Mouse (Mus musculus): Measurements from ENCODE around the gene Pdia4. TPM values are rescaled to one million over a fixed set of nuclear protein-coding genes. Genes with fewer than 3 reads are reported as not detected.
"Not testable (repeated sequence)": the region's sequence is repeated elsewhere in the genome, so short reads cannot be mapped to it uniquely, and the experiment has no call there.

Pdia4 gene
- polyA plus RNA-seq, 1 experiment from 2014 or later, result 162 TPM

DNA sequence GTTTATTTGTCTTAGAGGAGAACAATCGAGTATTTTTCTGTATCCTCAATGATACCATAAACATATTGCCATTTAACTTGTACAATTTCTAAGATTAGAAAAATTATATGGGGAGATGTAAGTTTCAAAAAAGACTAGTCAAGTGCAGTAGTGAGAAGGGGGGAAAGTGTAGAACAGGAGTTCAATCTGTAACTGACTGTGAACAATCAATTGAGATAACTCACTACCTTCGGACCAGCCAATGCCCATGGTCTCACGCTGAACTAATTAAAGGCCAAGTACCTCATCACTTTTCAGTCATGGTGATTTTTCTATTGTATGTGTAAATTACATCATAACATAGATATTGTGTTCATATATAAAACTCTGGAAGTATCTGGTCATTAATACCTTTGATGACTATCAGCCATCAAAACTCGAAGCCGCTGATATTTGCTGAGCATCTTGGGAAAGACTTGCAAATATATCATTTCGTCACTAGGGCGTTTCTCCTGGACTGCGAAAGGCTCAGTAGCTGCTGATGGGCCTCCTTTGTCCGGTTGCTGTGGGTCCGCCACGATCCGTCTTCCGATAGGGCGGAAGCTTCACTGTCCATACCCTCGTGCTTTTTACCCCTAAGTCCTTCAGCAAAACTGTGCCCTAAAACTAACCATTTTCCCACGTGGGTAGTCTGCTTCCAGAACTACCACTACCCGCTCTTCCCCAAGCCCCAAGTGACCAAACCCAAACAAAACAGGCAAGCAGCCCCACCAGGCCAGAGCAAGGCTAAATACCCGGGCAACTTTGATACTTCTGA lies 25.1 kb downstream of the Pdia4 start:
- peak overlapping the region; percentile 67 for H3K4me2 ChIP-seq
- H3K9me3 ChIP-seq, result no peaks in the 10 kb centered on the region
- H3K4me1 ChIP-seq, result peaks cover 7% of the 10 kb centered on the region
- WGBS, result under 1% methylated on average over 18 of the region's 18 CpGs
- peak overlapping the region; percentile 85 for H3K9ac ChIP-seq
- H3K27ac ChIP-seq (replicated peaks), result peak overlapping the region; percentile 80
- no peaks in the 10 kb centered on the region for H3K36me3 ChIP-seq
- peak; percentile 79 for ATAC-seq (ENCODE audit: extremely low read depth, insufficient number of reproducible peaks, low FRiP score, low TSS enrichment)
- peak overlapping the region; percentile 54 for H3K4me3 ChIP-seq
- H3K27me3 ChIP-seq (replicated peaks), result no peaks in the 10 kb centered on the region

DNA sequence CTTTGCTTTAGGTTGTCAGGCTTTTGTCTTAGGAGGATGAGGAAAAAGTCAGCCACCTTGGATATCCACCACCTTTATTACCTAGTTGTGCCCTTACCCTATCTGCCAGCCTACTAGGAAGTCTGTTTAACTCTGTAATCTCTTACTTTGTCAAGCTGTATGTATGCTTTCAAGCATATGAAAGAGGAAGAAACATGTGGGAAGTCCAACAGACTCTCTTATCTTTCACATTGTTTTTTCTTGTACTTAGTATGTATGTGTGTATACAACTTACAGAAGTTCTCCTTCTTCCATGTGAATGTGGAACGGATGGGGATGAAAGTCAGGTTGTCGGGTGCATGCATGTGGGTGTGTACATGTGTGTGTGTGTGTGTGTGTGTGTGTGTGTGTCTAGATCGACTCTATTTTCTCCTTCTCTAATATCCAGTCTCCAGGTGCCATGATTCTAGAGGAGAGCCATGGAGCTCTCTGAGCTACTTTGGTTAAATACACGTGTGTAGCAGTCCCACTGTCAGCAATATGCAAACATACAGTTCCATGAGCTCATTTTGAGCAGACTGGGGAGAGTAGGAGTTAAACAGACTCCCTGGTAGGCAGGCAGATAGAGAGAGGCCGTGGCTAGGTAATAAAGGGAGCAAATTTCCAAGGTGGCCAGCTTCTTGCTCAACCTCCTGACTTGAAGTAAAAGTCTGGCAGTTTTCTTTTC lies 28.4 kb downstream of the Pdia4 start:
- Histone ChIP-seq H3K4me3 (no peak overlapping the region), H3K27me3 (replicated peaks) (no peaks in the 10 kb centered on the region), H3K9ac (no peak overlapping the region), H3K9me3 (no peaks in the 10 kb centered on the region), H3K4me2 (no peak overlapping the region), H3K36me3 (no peaks in the 10 kb centered on the region), H3K4me1 (peaks cover 19% of the 10 kb centered on the region), H3K27ac (replicated peaks) (no peak overlapping the region)
- WGBS, result 63% methylated on average over 5 of the region's 5 CpGs
- no peak for ATAC-seq (ENCODE audit: extremely low read depth, insufficient number of reproducible peaks, low FRiP score, low TSS enrichment)

- H3K9ac ChIP-seq, result peak overlapping the region; percentile 78
- H3K36me3 ChIP-seq, result no peaks in the 10 kb centered on the region
- peak overlapping the region; percentile 61 for H3K4me3 ChIP-seq
- under 1% methylated on average over 21 of the region's 21 CpGs for WGBS
- no peaks in the 10 kb centered on the region for H3K9me3 ChIP-seq
- 0 out of 2 replicates have a peak, but pooled peaks cover 3% of the 10 kb centered on the region for H3K27me3 ChIP-seq (replicated peaks)
- peak overlapping the region; percentile 65 for H3K4me2 ChIP-seq
- peak overlapping the region; percentile 74 for H3K27ac ChIP-seq (replicated peaks)
- H3K4me1 ChIP-seq, result peaks cover 19% of the 10 kb centered on the region
- no peak for ATAC-seq (ENCODE audit: extremely low read depth, insufficient number of reproducible peaks, low FRiP score, low TSS enrichment)
Observed at GRCm38 (mm10) chr6:47781091-47781968, 31.9 kb downstream of the Pdia4 start.

DNA sequence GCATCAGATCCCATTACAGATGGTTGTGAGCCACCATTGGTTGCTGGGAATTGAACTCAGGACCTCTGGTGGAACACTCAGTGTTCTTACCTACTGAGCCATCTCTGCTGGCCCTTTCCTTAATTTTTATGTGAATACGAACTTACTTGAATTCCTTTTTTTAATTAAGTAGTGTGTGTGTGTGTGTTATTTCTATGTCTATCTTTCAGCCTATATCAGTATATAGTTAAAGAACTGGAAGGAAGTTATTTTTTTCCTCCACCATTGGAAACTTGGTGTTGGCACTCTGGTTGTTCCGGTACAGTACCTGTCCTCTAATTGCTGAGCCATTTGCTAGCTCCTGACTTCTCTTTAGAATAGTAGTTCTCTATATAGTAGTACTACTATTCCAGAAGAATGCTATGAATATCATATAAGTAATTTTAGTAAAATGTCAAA lies 32.6 kb downstream of the Pdia4 start:
- Histone ChIP-seq H3K4me3 (peak overlapping the region; percentile 61), H3K4me1 (peaks cover 19% of the 10 kb centered on the region), H3K36me3 (no peaks in the 10 kb centered on the region), H3K27me3 (replicated peaks) (0 out of 2 replicates have a peak, but pooled peaks cover 3% of the 10 kb centered on the region), H3K4me2 (peak overlapping the region; percentile 65), H3K9ac (peak overlapping the region; percentile 78), H3K9me3 (no peaks in the 10 kb centered on the region), H3K27ac (replicated peaks) (peak overlapping the region; percentile 65)
- ATAC-seq (ENCODE audit: extremely low read depth, insufficient number of reproducible peaks, low FRiP score, low TSS enrichment), result no peak
- 8% methylated on average over 2 of the region's 2 CpGs for WGBS

DNA sequence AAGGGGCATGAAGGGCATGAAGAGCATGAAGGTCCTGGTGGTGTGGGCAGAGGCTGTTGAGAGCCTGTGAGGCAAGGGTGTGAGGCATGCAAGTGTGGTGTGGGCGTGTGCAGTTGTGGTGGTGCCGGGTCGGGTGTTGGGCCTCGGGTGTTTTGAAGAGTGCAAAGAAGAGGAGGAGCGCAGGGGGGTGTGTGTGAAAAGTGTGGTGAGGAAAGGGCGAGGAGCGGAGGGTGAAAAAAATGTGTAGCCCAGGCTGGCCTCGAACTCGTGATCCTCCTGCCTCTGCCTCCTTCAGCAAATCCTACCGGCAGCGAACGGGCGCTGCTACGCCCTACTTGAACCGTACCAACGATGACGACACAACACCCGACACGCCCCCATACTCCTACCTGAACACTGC lies 41.5 kb downstream of the Pdia4 start:
- H3K9me3 ChIP-seq; H3K36me3 ChIP-seq; H3K4me1 ChIP-seq; H3K27me3 ChIP-seq (replicated peaks); H3K9ac ChIP-seq; ATAC-seq (ENCODE audit: extremely low read depth, insufficient number of reproducible peaks, low FRiP score, low TSS enrichment); H3K27ac ChIP-seq (replicated peaks): not testable (repeated sequence)
- Histone ChIP-seq H3K4me3 (peak overlapping the region; percentile 27; the same call in 1 of the 2 replicates), H3K4me2 (peak overlapping the region; percentile 55)
- 67% methylated on average over 6 of the region's 19 CpGs for WGBS

DNA sequence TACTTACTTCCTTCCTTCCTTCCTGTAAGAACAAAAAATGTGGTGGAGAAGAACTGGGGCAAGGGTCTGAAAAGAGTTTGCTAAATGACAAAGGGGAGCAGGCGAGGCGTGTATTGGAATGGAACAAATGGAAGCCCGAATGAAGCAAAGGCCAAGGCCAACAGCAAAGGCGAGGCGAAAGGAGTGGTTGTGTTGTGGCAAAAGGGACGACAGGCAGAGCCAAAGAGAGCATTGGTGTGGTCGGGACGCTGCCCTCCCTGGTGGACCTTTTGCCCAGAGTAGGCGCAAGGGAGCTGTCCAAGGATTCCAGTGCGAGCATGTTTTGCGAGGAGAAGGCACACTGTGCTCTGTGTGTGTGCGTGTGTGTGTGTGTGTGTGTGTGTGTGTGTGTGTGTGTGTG lies 42.1 kb downstream of the Pdia4 start:
- H3K9ac ChIP-seq; ATAC-seq (ENCODE audit: extremely low read depth, insufficient number of reproducible peaks, low FRiP score, low TSS enrichment); H3K27ac ChIP-seq (replicated peaks); H3K36me3 ChIP-seq; H3K9me3 ChIP-seq; H3K4me1 ChIP-seq; H3K4me2 ChIP-seq; H3K4me3 ChIP-seq; H3K27me3 ChIP-seq (replicated peaks): not testable (repeated sequence)
- WGBS, result 73% methylated on average over 12 of the region's 12 CpGs

DNA sequence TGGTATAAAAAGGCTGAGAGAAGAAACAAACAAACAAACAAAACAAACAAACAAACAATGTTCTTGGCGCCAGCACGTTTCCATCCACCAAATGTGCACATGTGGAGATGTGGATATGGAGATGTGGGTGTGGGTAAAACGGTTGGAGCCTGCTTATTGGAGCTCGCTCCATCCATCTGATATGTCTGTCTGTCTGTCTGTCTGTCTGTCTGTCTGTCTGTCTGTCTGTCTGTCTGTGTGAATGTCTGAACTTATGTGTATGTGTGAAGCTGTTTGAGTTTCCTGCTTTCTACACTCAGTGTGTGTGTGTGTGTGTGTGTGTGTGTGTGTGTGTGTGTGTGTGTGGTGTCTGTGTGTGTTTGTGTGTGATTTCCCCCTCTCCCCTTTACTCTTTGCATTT lies 43.4 kb downstream of the Pdia4 start:
- 52% methylated on average over 4 of the region's 4 CpGs for WGBS
- not testable (repeated sequence) for H3K9ac ChIP-seq; ATAC-seq (ENCODE audit: extremely low read depth, insufficient number of reproducible peaks, low FRiP score, low TSS enrichment); H3K9me3 ChIP-seq; H3K4me1 ChIP-seq; H3K27me3 ChIP-seq (replicated peaks); H3K4me3 ChIP-seq; H3K4me2 ChIP-seq; H3K36me3 ChIP-seq; H3K27ac ChIP-seq (replicated peaks)

GRCm38 (mm10) chr6:47768520-47768919 lies 44.7 kb downstream of the Pdia4 start:
- not testable (repeated sequence) for H3K9me3 ChIP-seq; ATAC-seq (ENCODE audit: extremely low read depth, insufficient number of reproducible peaks, low FRiP score, low TSS enrichment); H3K9ac ChIP-seq; H3K27ac ChIP-seq (replicated peaks); H3K4me1 ChIP-seq; H3K27me3 ChIP-seq (replicated peaks); H3K36me3 ChIP-seq; H3K4me2 ChIP-seq; H3K4me3 ChIP-seq
- WGBS, result 49% methylated on average over 4 of the region's 12 CpGs

DNA sequence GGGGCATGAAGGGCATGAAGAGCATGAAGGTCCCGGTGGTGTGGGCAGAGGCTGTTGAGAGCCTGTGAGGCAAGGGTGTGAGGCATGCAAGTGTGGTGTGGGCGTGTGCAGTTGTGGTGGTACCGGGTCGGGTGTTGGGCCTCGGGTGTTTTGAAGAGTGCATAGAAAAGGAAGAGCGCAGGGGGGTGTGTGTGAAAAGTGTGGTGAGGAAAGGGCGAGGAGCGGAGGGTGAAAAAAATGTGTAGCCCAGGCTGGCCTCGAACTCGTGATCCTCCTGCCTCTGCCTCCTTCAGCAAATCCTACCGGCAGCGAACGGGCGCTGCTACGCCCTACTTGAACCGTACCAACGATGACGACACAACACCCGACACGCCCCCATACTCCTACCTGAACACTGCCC lies 45.9 kb downstream of the Pdia4 start:
- H3K9me3 ChIP-seq; H3K36me3 ChIP-seq; H3K27ac ChIP-seq (replicated peaks); ATAC-seq (ENCODE audit: extremely low read depth, insufficient number of reproducible peaks, low FRiP score, low TSS enrichment); H3K9ac ChIP-seq; H3K4me2 ChIP-seq; H3K27me3 ChIP-seq (replicated peaks); H3K4me1 ChIP-seq; H3K4me3 ChIP-seq: not testable (repeated sequence)
- 43% methylated on average over 5 of the region's 20 CpGs for WGBS

DNA sequence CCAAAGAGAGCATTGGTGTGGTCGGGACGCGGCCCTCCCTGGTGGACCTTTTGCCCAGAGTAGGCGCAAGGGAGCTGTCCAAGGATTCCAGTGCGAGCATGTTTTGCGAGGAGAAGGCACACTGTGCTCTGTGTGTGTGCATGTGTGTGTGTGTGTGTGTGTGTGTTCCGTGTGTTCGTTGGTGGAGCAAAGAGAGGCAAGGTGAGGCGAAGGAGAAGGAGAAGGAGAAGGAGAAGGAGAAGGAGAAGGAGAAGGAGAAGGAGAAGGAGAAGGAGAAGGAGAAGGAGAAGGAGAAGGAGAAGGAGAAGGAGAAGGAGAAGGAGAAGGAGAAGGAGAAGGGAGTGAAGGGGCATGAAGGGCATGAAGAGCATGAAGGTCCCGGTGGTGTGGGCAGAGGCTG lies 50.5 kb downstream of the Pdia4 start:
- not testable (repeated sequence) for H3K27ac ChIP-seq (replicated peaks); H3K9ac ChIP-seq; H3K27me3 ChIP-seq (replicated peaks); H3K36me3 ChIP-seq; H3K4me2 ChIP-seq; H3K4me1 ChIP-seq; ATAC-seq (ENCODE audit: extremely low read depth, insufficient number of reproducible peaks, low FRiP score, low TSS enrichment); H3K9me3 ChIP-seq; H3K4me3 ChIP-seq
- WGBS, result 59% methylated on average over 7 of the region's 10 CpGs

DNA sequence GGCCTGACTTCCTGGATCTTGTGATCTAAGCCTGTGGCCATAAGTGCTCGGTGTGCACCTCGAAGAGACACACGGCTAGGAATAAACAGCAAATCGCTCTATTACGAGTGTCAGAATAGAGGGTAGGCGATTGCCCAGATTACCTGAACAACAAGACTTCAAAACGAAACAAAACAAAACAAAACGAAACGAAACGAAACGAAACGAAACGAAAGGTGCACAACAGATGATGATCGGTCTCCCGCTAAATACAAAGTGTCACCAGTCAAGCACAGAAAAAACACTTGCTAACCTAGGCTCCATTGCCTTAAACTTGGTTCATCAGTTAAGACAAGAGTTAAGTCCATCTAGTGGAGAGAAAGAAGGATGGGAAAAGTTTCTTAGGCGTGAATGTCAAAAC lies 53.8 kb downstream of the Pdia4 start:
- not testable (repeated sequence) for H3K27me3 ChIP-seq (replicated peaks); H3K4me2 ChIP-seq; H3K36me3 ChIP-seq; H3K4me3 ChIP-seq; H3K9ac ChIP-seq; H3K4me1 ChIP-seq; H3K27ac ChIP-seq (replicated peaks); H3K9me3 ChIP-seq; ATAC-seq (ENCODE audit: extremely low read depth, insufficient number of reproducible peaks, low FRiP score, low TSS enrichment)
- WGBS, result 67% methylated on average over 15 of the region's 16 CpGs
